Mouse (Mus musculus): Measurements from ENCODE around the gene Ezr. TPM values are rescaled to one million over a fixed set of nuclear protein-coding genes. Genes with fewer than 3 reads are reported as not detected.

Gene Ezr
- total RNA-seq, 4 experiments from 2014 or later: 0.58 to 1.5 (median 1.3) TPM

- no peak for DNase-seq (ENCODE audit: low spot score in 2 of 2)
These were observed 13.0 kb downstream of the Ezr start for GRCm38 (mm10) chr17:6769602-6770001.

- no peak for DNase-seq (ENCODE audit: low spot score in 2 of 2)
These were observed 14.2 kb downstream of the Ezr start for GRCm38 (mm10) chr17:6768301-6768788.

- no peak for DNase-seq (ENCODE audit: low spot score in 2 of 2)
These were observed 14.8 kb downstream of the Ezr start for GRCm38 (mm10) chr17:6767771-6768170.

- DNase-seq (ENCODE audit: low spot score in 2 of 2): no peak
These were observed 15.8 kb downstream of the Ezr start for GRCm38 (mm10) chr17:6766823-6767222.

- no peak for DNase-seq (ENCODE audit: low spot score in 2 of 2)
These were observed 16.7 kb downstream of the Ezr start for GRCm38 (mm10) chr17:6765886-6766285.

GRCm38 (mm10) chr17:6764730-6765129 is 17.9 kb downstream of the Ezr start:
- no peak for DNase-seq (ENCODE audit: low spot score in 2 of 2)

GRCm38 (mm10) chr17:6764227-6764593 is 18.4 kb downstream of the Ezr start:
- no peak for DNase-seq (ENCODE audit: low spot score in 2 of 2)

GRCm38 (mm10) chr17:6763513-6764226 is 18.9 kb downstream of the Ezr start:
- DNase-seq (ENCODE audit: low spot score in 2 of 2): no peak

GRCm38 (mm10) chr17:6759717-6760292 is 22.8 kb downstream of the Ezr start:
- no peak for DNase-seq (ENCODE audit: low spot score in 2 of 2)

- DNase-seq (ENCODE audit: low spot score in 2 of 2): no peak
These were observed 23.7 kb downstream of the Ezr start for GRCm38 (mm10) chr17:6758845-6759244.

GRCm38 (mm10) chr17:6757902-6758301 is 24.7 kb downstream of the Ezr start:
- DNase-seq (ENCODE audit: low spot score in 2 of 2): no peak

- no peak for DNase-seq (ENCODE audit: low spot score in 2 of 2)
These were observed 26.7 kb downstream of the Ezr start for GRCm38 (mm10) chr17:6755873-6756272.

- DNase-seq (ENCODE audit: low spot score in 2 of 2): no peak
These were observed 27.4 kb downstream of the Ezr start for GRCm38 (mm10) chr17:6755176-6755575.

- DNase-seq (ENCODE audit: low spot score in 2 of 2): no peak
These were observed 30.2 kb downstream of the Ezr start for GRCm38 (mm10) chr17:6752375-6752774.

- no peak for DNase-seq (ENCODE audit: low spot score in 2 of 2)
These were observed 31.2 kb downstream of the Ezr start for GRCm38 (mm10) chr17:6751221-6751859.

- DNase-seq (ENCODE audit: low spot score in 2 of 2): no peak
These were observed 33.7 kb downstream of the Ezr start for GRCm38 (mm10) chr17:6748779-6749464.

- DNase-seq (ENCODE audit: low spot score in 2 of 2): no peak
These were observed 35.1 kb downstream of the Ezr start for GRCm38 (mm10) chr17:6747478-6747877.

GRCm38 (mm10) chr17:6746452-6747231 is 35.9 kb downstream of the Ezr start:
- no peak for DNase-seq (ENCODE audit: low spot score in 2 of 2)

- DNase-seq (ENCODE audit: low spot score in 2 of 2): no peak
These were observed 36.6 kb downstream of the Ezr start for GRCm38 (mm10) chr17:6745975-6746374.

GRCm38 (mm10) chr17:6745503-6745902 is 37.1 kb downstream of the Ezr start:
- DNase-seq (ENCODE audit: low spot score in 2 of 2): no peak

- DNase-seq (ENCODE audit: low spot score in 2 of 2): no peak
These were observed 37.7 kb downstream of the Ezr start for GRCm38 (mm10) chr17:6744871-6745270.
